9 mouse cellular contexts compared by ENCODE assay signal in the genomic region with DNA sequence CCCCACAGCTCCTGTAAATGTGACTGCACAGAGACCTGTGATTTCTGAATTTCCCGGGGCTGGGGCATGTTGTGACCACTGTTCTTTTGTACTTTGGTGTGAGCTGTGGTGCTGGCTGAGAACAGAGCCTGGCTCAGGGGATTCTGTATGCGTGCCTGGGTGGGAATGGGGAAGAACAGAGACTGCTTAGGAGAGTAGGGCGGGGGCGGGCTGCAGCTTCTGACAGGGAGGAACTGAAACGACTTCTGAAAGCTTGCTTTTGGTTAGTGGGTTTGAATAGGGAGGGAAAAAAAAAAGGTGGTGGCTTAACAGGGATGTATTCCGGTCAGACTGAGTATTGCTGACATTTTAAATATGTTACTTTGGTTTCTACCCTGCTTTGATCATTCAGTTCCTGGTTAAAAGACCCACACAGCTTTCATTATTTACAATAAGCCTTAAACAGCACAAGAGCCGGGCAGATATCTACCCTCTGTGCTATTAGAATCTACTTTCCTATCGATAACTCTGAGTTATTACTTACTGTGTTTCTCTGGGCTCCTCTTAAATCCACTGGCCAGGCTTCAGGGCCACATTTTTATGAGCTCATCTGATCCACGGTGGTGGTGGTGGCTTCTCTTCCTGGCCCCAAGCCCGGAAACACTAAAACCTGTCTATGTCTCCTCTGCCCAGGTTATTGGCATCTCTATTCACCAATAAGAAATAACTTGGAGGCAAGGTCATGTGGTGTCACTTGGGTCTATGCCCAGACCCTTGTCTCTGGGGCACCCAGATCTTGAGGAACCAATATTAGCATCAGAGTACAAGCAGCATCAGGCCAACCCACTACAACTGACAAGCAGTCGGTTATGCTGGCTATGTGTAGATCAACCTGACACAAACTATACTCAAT. TPM values are rescaled to one million over a fixed set of nuclear protein-coding genes. Genes with fewer than 3 reads are reported as not detected.
DNase-seq lines count a peak whose midpoint lies in the region; ATAC-seq and TF ChIP-seq lines count a peak whose summit lies in the region.
"Had no signal": no experiment of that assay in that cellular context is flagged by ENCODE, and none has a peak within 500 bp of the region (broad histone marks: within the 10 kb centered on the region; RNA-seq: fewer than 3 reads in every experiment).

No protein-coding gene starts in this region.

- no peaks in the 10 kb centered on the region for H3K4me1 ChIP-seq in kidney, adult 2 months (ENCODE audit: control insufficient read depth, insufficient read depth, low read length)
- H3K4me1 ChIP-seq in heart, embryonic 10.5 days: peaks cover 22% of the 10 kb centered on the region; the same call in 1 of the 2 replicates

- H3K79me2 ChIP-seq in macrophage (ENCODE audit: inconsistent target): peaks cover 62% of the 10 kb centered on the region

- no peak for TF ChIP-seq CTCF in kidney, adult 2 months (conservative IDR thresholded peaks at IDR 0.05; ENCODE audit: insufficient read depth, insufficient read length, low read depth, low read length)

- 37% methylated on average over 11 of the region's 11 CpGs for WGBS in kidney, adult 2 months
- WGBS in heart, embryonic 10.5 days: 52% methylated on average over 11 of the region's 11 CpGs
- 1% methylated on average over 10 of the region's 11 CpGs for WGBS in macrophage (ENCODE audit: missing documents)

- H3K4me3 ChIP-seq in kidney, adult 2 months (ENCODE audit: insufficient read depth, low read depth, low read length): peak overlapping the region; percentile 66
- H3K4me3 ChIP-seq in heart, embryonic 10.5 days: no peak overlapping the region
- peak overlapping the region; percentile 95 for H3K4me3 ChIP-seq in macrophage (ENCODE audit: inconsistent target)

- ATAC-seq in activated CD4-positive, CD25-positive, alpha-beta regulatory T cell, adult 4 months: peak; percentile 60

- DNase-seq in kidney, adult 2 months: peak; percentile 60
- no peak for DNase-seq in kidney, adult 18-20 months
- peak; percentile 60 for DNase-seq in heart, embryonic 10.5 days (ENCODE audit: low spot score)
- DNase-seq in layer of hippocampus, adult 18-20 months (ENCODE audit: low spot score in 2 of 2): no peak
- DNase-seq in frontal cortex, postnatal 10 days (ENCODE audit: low spot score in 2 of 2): no peak
- no peak for DNase-seq in urinary bladder, postnatal 36 days (ENCODE audit: low spot score in 2 of 2)

- no peaks in the 10 kb centered on the region; the same call in 1 of the 2 replicates for H3K27me3 ChIP-seq in kidney, adult 2 months (replicated peaks; ENCODE audit: control insufficient read depth, insufficient read depth, low read length)
- peaks cover 14% of the 10 kb centered on the region; the same call in 1 of the 2 replicates for H3K27me3 ChIP-seq in heart, embryonic 10.5 days (ENCODE audit: insufficient read depth, poor library complexity, severe bottlenecking)

- no peaks in the 10 kb centered on the region; the same call in 1 of the 2 replicates for H3K36me3 ChIP-seq in kidney, adult 2 months (ENCODE audit: control insufficient read depth, insufficient read depth, low read length)
- no peaks in the 10 kb centered on the region for H3K36me3 ChIP-seq in heart, embryonic 10.5 days
- peaks cover 30% of the 10 kb centered on the region for H3K36me3 ChIP-seq in macrophage (ENCODE audit: inconsistent target)

- no peaks in the 10 kb centered on the region for H3K9me3 ChIP-seq in heart, embryonic 10.5 days

- peak overlapping the region; percentile 61; the same call in 1 of the 2 replicates for H3K27ac ChIP-seq in kidney, adult 2 months (ENCODE audit: insufficient read depth, low read depth, low read length)
- no peak overlapping the region for H3K27ac ChIP-seq in heart, embryonic 10.5 days
- H3K27ac ChIP-seq in macrophage: peak overlapping the region; percentile 99

- no peak for TF ChIP-seq POLR2A in kidney, adult 2 months (IDR thresholded peaks at IDR 0.05; ENCODE audit: low read depth, low read length)

RNA-seq across cellular contexts. Expression of a gene that starts 2.0 kb away (rescaled TPM):
- polyA plus RNA-seq in kidney, adult 2 months (2012; rRNA removed): 4.0 and 7.3 TPM in 2 replicates
- polyA plus RNA-seq in activated CD4-positive, CD25-positive, alpha-beta regulatory T cell, adult 4 months (2017; shearing (Covaris generic)): 100 to 1,000 TPM; 893 to 932 TPM
- polyA plus RNA-seq in heart, embryonic 10.5 days (2016; fragmentation: Nextera tagmentation; extraction: Ambion mirVana): 1.3 and 1.5 TPM in 2 replicates
- 100 to 1,000 TPM; 204 to 973 (median 602) TPM for total RNA-seq in macrophage (2018; cell fraction: chromatin; rRNA removed)
- 1,000 to 10,000 TPM in 20 of 26 experiments, 100 to 1,000 TPM in 6; 511 to 2,505 (median 1,185) TPM for total RNA-seq in macrophage (2018; cell fraction: cytosol; rRNA removed)
- 1,000 to 10,000 TPM in 19 of 26 experiments, 100 to 1,000 TPM in 7; 398 to 1,812 (median 1,263) TPM for total RNA-seq in macrophage (2018; cell fraction: nucleus; rRNA removed)
- 335 to 670 TPM (median 455 TPM) in 3 replicates for polyA plus RNA-seq in macrophage (2018)
- total RNA-seq in layer of hippocampus, adult 18-20 months (2021): 1 to 10 TPM in 1 of 2 experiments, under 1 TPM in 1; 0.62 to 1.1 TPM

RNA-seq across cellular contexts. Expression of a gene that starts 46.3 kb away (rescaled TPM):
- polyA plus RNA-seq in kidney, adult 2 months (2012; rRNA removed): 0.37 and 1.3 TPM in 2 replicates
- 10 to 100 TPM; 61.2 to 85.7 TPM for polyA plus RNA-seq in activated CD4-positive, CD25-positive, alpha-beta regulatory T cell, adult 4 months (2017; shearing (Covaris generic))
- polyA plus RNA-seq in heart, embryonic 10.5 days (2016; fragmentation: Nextera tagmentation; extraction: Ambion mirVana): 0.04 and 0.30 TPM in 2 replicates
- total RNA-seq in macrophage (2018; cell fraction: chromatin; rRNA removed): 1,000 to 10,000 TPM in 3 of 26 experiments, 100 to 1,000 TPM in 23; 149 to 1,206 (median 560) TPM
- 100 to 1,000 TPM in 15 of 26 experiments, 10 to 100 TPM in 11; 69.3 to 339 (median 209) TPM for total RNA-seq in macrophage (2018; cell fraction: cytosol; rRNA removed)
- 100 to 1,000 TPM in 25 of 26 experiments, 10 to 100 TPM in 1; 97.1 to 956 (median 621) TPM for total RNA-seq in macrophage (2018; cell fraction: nucleus; rRNA removed)
- polyA plus RNA-seq in macrophage (2018): 43.7 to 104 TPM (median 83.5 TPM) in 3 replicates
- under 1 TPM; 0.32 to 0.46 TPM for total RNA-seq in layer of hippocampus, adult 18-20 months (2021)

RNA-seq across cellular contexts. Expression of a gene that starts 49.8 kb away (rescaled TPM):
- 0.29 and 2.6 TPM in 2 replicates for polyA plus RNA-seq in kidney, adult 2 months (2012; rRNA removed)
- 100 to 1,000 TPM; 280 to 284 TPM for polyA plus RNA-seq in activated CD4-positive, CD25-positive, alpha-beta regulatory T cell, adult 4 months (2017; shearing (Covaris generic))
- polyA plus RNA-seq in heart, embryonic 10.5 days (2016; fragmentation: Nextera tagmentation; extraction: Ambion mirVana): not detected in 2 replicates
- total RNA-seq in macrophage (2018; cell fraction: chromatin; rRNA removed): 10 to 100 TPM in 14 of 26 experiments, 1 to 10 TPM in 6, under 1 TPM in 4, not detected in 2; 0.49 to 87.4 (median 43.8) TPM
- total RNA-seq in macrophage (2018; cell fraction: cytosol; rRNA removed): 100 to 1,000 TPM in 1 of 26 experiments, 10 to 100 TPM in 13, 1 to 10 TPM in 12; 2.9 to 110 (median 34.3) TPM
- total RNA-seq in macrophage (2018; cell fraction: nucleus; rRNA removed): 100 to 1,000 TPM in 11 of 26 experiments, 10 to 100 TPM in 5, 1 to 10 TPM in 9, under 1 TPM in 1; 0.96 to 224 (median 70.9) TPM
- polyA plus RNA-seq in macrophage (2018): 3.5 to 9.8 TPM (median 4.5 TPM) in 3 replicates
- total RNA-seq in layer of hippocampus, adult 18-20 months (2021): not detected
- total RNA-seq: left cerebral cortex, adult 18-20 months had no signal

Comparison
In these comparisons a context has a peak if more than half of its experiments do, and no peak if none do; other contexts are left out.
1. DNase-seq: peak in kidney, adult 2 months (single experiment) and heart, embryonic 10.5 days (single experiment); none in kidney, adult 18-20 months (single experiment), layer of hippocampus, adult 18-20 months (0 of 2), frontal cortex, postnatal 10 days (0 of 2) and urinary bladder, postnatal 36 days (0 of 2).
2. RNA of a gene that starts 2.0 kb away (polyA plus RNA-seq): 893 to 932 TPM in activated CD4-positive, CD25-positive, alpha-beta regulatory T cell, adult 4 months and 335 to 670 TPM in macrophage; 4.0 to 7.3 TPM in kidney, adult 2 months and 1.3 to 1.5 TPM in heart, embryonic 10.5 days; every median in the first group is over 10 times any median in the second.
3. RNA of a gene that starts 46.3 kb away (polyA plus RNA-seq): 61.2 to 85.7 TPM in activated CD4-positive, CD25-positive, alpha-beta regulatory T cell, adult 4 months and 43.7 to 104 TPM in macrophage; 0.37 to 1.3 TPM in kidney, adult 2 months and 0.04 to 0.30 TPM in heart, embryonic 10.5 days; every median in the first group is over 10 times any median in the second.
4. RNA of a gene that starts 49.8 kb away (polyA plus RNA-seq): 280 to 284 TPM in activated CD4-positive, CD25-positive, alpha-beta regulatory T cell, adult 4 months; 3.5 to 9.8 TPM in macrophage, 0.29 to 2.6 TPM in kidney, adult 2 months and not detected in heart, embryonic 10.5 days; every median in the first group is over 10 times any median in the second.